Mouse (Mus musculus) heart, adult 11 months (tissue): Measurements from ENCODE around the gene Dnlz.
"Not testable (repeated sequence)": the region's sequence is repeated elsewhere in the genome, so short reads cannot be mapped to it uniquely, and the experiment has no call there.

Source experiments
- DNase-seq: peaks from one replicate; pipeline ENCODE4 v3.0.0; 2022

Gene Dnlz

DNA sequence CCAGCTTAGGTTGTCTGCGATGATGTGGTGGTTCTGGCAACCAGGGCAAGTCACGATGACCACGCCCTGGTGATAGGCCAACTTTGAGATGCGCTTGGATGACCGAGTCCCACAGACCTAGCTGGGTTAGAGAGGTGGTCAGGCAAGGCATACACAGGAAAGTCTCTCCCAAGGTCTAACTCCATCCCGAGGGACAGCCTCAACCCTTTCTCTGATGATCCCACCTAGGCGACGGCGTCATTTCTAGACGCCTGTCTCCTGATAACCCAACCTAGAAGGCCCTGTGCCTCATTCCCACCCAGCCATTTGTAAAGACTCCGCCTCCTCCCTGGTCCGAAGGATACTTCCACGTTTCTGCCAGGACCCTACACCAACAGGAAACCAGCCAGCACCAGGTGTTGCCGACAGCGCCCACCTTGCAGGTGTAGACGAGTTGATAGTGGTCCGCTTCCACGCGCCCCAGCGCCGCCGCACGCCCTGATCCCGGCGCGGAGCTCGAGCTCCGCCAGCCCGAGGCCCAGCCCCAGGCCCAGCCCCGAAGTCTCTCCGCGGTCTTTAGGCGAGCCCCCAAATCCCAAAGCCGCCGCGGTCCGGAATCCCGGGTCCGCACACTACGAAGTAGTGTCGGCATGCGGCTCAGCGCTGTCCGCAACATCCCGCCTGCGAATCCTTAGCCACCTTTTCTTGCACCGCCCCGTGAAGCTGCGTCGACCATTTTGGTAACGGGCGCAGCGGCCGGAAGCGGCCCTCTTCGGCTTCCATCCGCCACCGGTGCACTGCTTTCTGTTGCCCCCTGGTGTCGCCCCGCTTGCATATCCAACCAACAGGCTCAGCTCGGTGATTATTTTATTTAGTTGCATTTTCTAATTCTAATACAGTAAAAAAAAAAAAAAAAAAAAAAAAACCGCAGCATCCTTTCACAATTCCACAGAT, at the start of gene Dnlz:
TSS of gene Dnlz (minus strand) at position 753 of the 933 bp plus-strand sequence.
- peak; percentile 99 for DNase-seq

DNA sequence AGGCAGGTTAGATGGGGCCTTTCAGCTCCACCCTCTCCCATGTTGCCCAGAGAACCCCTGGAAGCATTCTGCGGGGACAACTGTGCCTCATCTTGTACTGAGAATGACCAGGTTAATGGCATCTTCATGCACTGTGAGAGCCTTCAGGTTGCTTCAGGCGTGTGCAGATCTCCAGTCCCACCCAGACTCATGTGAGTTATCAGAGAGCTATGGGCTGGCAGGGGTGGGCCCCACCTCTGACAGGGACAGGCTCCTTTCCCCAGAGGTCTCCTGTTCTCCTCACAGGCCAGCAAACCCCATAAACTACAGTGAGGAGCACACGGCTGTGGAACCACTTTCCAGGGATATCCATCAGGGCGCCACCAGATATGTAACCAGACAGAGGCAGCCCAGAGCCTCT, 49.1 kb upstream of the Dnlz start:
- no peak for DNase-seq

DNA sequence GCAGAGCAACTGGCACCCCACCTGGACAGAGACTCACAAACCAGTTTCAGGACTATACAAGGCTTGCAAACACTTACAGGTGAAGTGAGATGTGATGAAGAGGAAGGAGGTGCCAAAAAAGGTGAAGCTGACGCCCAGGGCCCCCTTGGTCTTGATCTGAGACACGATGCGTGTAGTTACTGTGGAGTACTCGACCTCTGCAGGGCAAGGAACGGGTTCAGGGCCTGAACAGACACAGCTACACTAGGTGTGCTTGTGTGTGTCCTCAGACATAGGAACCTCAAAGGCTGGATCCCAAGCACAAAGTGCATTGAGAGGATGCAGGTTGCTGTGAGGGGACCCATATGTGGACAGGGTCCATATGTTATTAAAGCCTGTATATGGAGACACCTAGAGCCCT, 48.4 kb upstream of the Dnlz start:
- no peak for DNase-seq

DNA sequence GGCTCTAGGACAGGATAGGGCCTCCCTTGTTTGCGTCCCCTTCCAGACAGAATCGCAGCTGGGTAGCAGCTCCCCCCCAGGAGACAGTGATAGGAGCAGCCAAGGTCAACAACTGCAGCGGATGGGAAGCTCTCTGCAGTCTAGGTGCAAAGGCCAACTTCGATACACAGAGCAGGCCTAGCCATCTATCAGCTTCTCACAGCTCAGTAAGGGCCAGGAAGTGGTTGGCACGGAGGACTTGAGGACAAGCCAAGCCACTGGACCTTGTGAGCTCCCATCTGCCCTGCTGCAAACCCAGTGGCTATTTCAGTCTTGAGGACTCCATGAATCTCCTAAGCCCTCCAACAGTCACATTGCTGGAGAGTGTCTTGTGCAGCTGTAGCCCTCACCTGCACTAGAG, 47.7 kb upstream of the Dnlz start:
- peak; percentile 98 for DNase-seq

- DNase-seq: peak; percentile 95
Observed at GRCm38 (mm10) chr2:26398978-26399377, 47.1 kb upstream of the Dnlz start.

- peak; percentile 91 for DNase-seq
Observed at GRCm38 (mm10) chr2:26391617-26392016, 39.7 kb upstream of the Dnlz start.

DNA sequence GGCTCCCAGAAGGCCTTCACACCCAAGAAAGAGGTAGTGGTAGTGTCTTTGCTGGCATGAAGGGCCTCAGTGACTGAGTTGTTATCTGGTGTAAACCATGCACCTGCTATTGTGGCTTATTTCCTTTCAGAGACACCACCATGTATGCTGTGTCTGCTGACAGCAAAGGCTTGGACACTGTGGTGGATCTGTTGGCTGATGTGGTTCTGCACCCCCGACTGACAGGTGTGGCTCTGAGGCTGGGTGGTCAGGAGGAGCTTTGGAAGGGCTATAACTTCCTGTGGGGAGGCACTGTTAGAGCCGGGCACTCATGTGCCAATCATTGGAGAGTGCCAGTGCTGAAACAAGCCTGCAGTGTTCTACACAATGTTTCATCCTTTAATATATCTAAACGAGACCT, 39.0 kb upstream of the Dnlz start:
- DNase-seq: no peak

DNA sequence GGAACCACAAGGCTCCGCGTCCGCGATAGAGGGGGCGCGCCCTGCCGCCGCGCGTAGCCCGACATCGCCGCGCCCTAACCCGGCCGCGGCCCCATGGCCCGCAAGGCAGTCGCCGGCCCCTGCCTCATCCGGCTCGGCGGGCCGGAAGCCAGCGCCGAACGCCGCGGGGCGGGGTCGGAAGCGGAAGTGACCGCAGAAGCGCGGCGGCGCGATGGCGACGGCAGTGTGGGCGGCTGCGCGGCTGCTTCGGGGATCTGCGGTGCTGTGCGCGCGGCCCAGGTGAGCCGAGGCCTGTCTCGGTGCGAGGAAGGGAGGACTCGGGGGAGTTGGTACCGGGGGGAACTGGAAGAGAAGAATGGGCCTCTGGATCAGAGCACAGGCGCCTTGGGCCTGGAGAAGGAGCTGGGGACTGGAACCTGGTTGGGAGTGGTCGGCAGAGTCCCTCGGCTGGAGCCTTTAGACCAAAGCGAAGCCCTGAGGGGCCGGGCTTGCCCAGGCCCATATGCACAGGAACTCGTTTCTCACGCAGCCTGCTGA, 37.3 kb upstream of the Dnlz start, which contains the start of the genes Entr1 and Pmpca:
TSS of gene Entr1 (minus strand) at position 163 of the 537 bp plus-strand sequence.
TSS of gene Pmpca (plus strand) at position 186 of the 537 bp plus-strand sequence.
- DNase-seq: peak; percentile 99

- no peak for DNase-seq
Observed at GRCm38 (mm10) chr2:26388682-26389153, 36.8 kb upstream of the Dnlz start.

GRCm38 (mm10) chr2:26387713-26388112, 35.8 kb upstream of the Dnlz start:
- no peak for DNase-seq

GRCm38 (mm10) chr2:26380871-26381270, 29.0 kb upstream of the Dnlz start:
- DNase-seq: not testable (repeated sequence)

- DNase-seq: peak; percentile 98
Observed at GRCm38 (mm10) chr2:26380131-26380771, 28.3 kb upstream of the Dnlz start, which contains the start of gene Snapc4. Snapc4 (minus strand) TSS chr2:26380653.

- DNase-seq: no peak
Observed at GRCm38 (mm10) chr2:26372396-26372795, 20.5 kb upstream of the Dnlz start.

DNA sequence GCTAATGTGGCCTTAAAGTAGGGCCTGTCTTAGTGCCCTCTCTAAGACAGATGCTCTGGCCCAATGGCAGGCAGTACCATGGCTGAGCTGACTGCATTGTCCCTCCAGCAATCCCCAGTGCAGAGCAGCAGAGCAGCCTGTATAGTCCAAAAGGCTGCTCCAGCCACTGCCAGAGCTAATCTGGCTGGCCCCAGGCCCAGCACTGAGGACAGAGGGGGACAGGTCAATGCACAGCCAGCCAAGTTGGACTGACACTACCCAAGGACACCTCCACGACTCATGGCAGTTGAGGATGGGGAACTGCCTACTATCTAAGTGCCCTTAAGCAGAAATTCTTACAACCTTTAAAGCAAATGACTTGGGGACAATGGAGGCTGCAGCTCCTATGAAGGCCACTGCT, 16.7 kb upstream of the Dnlz start:
- DNase-seq: peak; percentile 98

DNA sequence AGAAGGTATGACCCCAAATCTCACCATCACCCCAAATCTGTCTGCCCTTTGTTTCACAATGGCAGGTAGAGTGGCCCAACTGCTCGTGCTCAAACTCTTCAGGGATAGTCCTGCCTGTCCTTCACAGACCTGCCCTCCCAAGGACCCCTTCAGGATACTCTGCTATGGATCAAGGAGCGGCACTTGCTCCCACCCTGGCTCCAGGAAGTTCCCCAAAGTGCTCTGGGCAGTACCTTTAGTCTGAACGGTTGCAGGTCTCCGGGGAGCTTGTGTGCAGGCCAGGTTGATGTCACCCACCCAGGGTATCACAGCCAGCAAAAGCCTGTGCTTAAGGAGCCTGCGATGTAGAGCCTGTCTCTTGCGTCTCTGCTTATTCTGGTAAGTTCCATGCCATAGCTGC, 16.0 kb upstream of the Dnlz start:
- DNase-seq: peak; percentile 90

GRCm38 (mm10) chr2:26364738-26365465, 13.0 kb upstream of the Dnlz start:
- peak; percentile 98 for DNase-seq

DNA sequence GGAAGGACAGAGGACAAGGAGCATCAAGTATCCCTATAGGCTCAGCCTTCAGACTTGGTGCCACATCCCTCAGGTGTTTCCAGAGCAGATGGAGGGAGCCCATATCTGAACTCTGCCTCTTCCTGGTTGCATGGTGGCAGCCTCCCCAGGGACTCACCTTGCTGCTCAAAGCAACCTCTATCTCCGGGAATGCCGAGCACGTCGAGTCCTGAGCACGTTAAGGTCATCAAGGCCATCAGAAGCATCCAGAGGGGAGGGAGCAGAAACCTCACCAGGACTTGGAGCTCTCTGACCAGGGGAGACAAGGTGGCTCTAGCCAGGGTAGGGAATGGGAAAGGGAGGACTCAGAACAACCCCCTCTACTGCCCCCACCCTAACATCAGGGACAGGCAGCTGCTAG, 11.6 kb upstream of the Dnlz start:
- DNase-seq: peak; percentile 90

DNA sequence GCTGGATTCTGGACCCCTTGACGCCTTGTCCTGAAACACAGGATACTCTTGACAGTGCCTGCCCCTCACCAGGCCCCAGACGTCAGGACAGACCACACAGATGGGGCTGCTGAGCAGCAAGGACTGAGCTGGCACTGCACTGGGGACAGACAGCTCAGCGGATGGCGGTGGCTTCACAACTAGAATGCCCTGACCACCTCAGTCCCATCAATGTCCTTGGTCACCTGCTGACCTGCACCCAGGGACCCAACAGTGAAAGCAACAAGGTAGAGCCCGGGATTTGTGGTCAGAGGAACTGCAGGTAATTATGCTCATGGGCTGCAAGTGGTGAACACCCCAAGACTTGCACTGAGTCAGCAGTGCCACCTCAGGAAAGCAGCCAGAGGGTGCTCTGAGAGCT, 11.1 kb upstream of the Dnlz start:
- DNase-seq: peak; percentile 90

- DNase-seq: peak; percentile 97
Observed at GRCm38 (mm10) chr2:26360772-26361171, 8.9 kb upstream of the Dnlz start, which contains the start of gene Card9. Card9 (minus strand) TSS chr2:26360918.

GRCm38 (mm10) chr2:26359983-26360382, 8.1 kb upstream of the Dnlz start:
- DNase-seq: peak; percentile 98

DNA sequence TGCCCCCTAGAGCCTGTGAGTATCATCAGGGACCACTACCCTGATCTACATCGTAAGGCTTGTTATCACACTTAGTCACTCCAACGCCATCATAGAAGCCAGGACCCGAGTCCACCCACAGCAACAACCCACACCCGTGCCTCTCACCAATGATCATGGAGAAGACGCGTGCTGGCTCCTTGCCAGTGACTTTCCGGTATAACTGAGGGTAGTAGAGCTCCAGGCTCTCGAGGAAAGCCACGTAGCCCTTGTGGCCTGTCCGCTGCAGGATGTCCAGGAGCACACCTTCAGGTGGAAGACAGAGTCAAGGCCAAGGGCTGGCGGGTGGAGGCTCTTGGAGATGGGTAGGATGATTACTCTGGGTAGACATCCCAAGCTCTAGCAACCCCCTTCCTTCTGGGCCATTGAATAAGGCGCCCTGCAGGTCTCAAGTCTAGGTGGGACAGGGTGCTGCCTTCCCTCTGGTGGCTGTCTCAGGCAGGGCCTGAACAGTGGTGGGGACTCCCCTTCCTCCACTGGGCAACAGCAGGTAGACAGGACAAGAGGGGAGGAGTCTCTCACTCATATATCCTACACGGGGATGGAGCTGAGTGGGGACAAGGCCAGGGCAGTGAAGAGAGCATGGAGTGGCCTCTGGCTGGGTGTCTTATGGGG, 6.9 kb upstream of the Dnlz start:
- DNase-seq: peak; percentile 91

- DNase-seq: peak; percentile 90
Observed at GRCm38 (mm10) chr2:26357484-26357883, 5.6 kb upstream of the Dnlz start.
